Mouse (Mus musculus) adrenal gland, adult 18-20 months (tissue): ENCODE data around the gene F11r. TPM values are rescaled to one million over a fixed set of nuclear protein-coding genes. Genes with fewer than 3 reads are reported as not detected.
A peak's percentile ranks its signal among the peaks of the same experiment; 100 is the strongest.
"Not testable (repeated sequence)": the region's sequence is repeated elsewhere in the genome, so short reads cannot be mapped to it uniquely, and the experiment has no call there.

Experiments used
- DNase-seq, 2 experiments: peaks; one replicate each; pipeline ENCODE4 v3.0.0; 2021 to 2022; ENCODE audit warnings: low spot score in 2 of 2
- total RNA-seq, 2 experiments: library from RNA; stranded (reverse); gene quantifications; 1 replicate in 1 of 2; 2 replicates in 1 of 2; pipeline ENCODE4 v1.2.3; 2021

The F11r gene
- total RNA-seq, 2 experiments from 2014 or later = 29.3 to 36.4 TPM

DNA sequence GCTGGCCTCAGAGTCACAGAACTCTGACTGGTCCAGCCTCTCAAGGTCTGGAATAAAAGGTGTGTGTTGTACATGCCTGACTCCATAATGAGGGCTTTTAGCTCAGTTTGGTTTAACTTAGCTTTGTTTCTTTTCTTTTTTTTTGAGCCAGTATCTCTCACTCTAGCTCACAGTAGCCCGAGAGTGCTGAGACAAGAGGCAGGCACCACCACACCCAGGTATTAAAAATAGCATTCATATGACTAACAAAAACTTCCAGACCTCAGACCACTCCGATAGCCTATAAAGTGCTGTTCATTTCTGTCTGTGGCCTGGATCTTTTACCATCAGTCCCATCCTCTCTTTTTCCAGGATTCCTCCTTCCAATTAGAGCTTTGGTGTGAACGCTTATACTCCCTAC lies 32.3 kb downstream of the F11r start:
- no peak for DNase-seq

GRCm38 (mm10) chr1:171470371-171470871 lies 33.1 kb downstream of the F11r start:
- DNase-seq = peak; percentile 62 to 66

DNA sequence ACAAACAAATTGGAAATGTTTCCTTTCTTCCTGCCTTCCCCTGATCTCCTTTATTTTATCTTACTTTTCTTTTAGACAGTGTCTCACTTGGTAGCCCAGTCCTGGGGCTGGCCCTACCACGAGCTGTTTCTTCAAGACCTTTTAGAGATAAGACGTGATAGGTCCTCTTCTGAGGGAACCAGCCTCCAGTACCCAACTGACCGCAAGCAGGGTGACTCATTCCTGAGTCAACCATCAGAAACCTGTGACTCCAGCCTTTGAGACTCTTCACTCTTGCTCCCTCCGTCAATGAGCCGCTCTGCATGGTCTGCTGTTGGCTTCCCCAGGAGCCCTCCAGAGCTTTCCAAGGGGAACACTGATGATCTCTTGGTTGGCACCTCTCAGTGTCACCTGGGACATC lies 33.6 kb downstream of the F11r start:
- DNase-seq = peak in 1 of 2 experiments; percentile 26

GRCm38 (mm10) chr1:171471452-171471851 lies 34.1 kb downstream of the F11r start:
- DNase-seq = no peak

- DNase-seq = not testable (repeated sequence)
Observed at GRCm38 (mm10) chr1:171471941-171472340, 34.6 kb downstream of the F11r start.

- DNase-seq = no peak
Observed at GRCm38 (mm10) chr1:171473506-171473905, 36.2 kb downstream of the F11r start.

DNA sequence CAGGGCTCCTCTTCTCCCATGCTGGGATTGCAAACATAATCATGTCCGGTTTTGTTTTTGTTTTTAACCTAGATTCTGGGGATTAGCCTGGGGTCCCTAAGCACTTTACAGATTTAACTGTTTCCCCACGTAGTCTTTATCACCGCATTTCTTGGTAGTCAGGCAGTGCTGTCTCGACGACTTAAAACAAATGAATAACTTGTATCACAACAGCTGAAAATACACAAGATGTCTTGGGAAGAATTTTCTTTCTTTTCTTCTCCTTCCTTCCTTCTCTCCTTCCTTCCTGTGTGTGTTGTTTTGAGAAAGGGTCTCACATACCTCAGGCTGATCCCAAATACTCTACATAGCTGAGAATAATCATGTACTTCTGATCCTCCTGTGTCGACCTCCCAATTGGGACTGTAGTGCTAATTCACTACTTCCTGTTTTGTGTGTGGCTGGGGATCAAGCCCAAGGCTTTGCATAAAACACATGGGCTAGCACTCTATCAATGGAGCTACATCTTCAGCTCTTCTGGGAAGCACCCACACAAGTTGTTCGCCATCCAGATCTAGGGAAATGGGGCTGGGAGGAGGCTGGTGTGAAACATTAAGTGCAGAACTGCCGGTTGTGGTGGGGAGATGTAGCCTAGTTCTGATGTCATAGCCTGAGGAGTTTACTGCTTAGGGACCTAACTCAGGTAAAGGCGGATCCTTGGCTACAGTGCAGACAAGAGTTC lies 36.7 kb downstream of the F11r start:
- no peak for DNase-seq

DNA sequence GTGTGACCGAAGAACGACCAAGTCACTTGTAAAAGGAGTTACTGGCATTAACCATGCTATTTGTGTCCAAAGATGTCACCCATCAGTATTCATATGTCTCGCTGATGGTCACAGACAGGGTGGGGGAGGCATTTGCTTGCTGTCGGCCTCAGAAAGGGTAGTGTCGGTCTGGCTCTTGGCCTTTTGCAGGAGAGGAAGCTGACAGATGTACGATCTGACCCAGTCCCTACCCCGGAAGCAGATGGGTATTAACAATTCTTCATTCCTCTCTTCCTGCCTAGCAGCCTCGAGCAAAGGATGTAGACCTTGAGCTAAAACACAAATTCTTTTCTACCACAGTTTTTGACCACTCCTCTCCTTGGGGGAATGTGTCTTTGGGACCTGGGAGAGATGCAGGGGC lies 39.8 kb downstream of the F11r start:
- no peak for DNase-seq

DNA sequence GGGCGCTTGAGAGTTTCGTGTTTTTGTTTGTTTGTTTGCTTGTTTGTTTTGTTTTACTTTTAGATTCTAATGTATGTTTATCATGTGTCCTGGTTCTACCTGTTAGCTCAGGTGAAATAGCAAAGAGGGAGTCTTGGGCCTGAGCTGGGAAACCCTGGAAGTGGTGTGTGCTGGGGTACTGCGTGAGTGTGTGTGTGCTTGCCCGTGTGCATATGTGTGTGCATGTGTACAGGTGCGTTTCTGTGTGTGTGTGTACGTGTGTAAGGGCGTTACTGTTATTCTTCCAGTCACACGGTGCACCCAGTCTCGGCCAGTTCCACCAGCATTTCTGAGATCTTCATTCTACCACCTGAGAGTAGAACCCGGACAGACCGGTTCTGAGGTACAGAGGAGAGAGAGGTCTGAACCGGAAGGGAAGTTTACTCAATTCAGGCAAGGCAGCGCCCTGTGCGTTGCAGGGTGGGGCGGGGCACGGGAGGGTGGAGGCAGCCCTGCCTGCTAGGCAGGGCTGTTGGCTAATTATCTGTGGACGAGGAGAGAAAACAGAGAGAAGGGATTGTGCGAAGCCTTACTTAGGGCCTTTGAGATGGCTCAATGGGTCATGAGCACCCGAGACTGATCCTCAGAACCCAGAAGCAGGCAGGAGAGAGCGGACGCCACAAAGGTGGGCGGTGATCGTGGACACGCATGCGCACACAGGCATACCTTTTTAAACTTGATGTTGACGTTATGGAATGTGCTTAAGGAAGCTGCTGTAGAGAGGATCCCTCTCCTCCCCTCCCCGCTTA lies 40.6 kb downstream of the F11r start:
- peak in 1 of 2 experiments; percentile 15 for DNase-seq

DNA sequence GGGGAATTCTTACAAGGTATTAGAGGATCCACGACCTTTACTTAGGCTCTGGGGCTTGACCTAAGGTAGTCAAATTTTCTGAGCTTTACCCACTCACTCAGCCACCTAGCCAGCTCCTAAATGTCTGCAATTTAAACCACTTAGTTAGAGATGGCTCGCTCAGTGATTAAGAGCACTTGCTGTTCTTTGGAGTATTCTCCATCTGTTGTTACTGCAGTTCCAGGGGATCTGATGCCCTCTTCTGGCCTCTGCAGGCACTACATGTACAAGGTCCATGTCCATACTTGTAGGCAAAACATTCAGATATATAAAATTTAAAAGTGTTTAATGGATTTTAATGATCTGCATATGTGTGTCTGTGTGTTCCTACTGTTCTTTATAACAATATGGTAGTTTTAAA lies 41.6 kb downstream of the F11r start:
- peak; percentile 67 to 77 for DNase-seq

GRCm38 (mm10) chr1:171494241-171494640 lies 56.9 kb downstream of the F11r start:
- no peak for DNase-seq

GRCm38 (mm10) chr1:171495371-171495770 lies 58.0 kb downstream of the F11r start:
- no peak for DNase-seq

GRCm38 (mm10) chr1:171499856-171500255 lies 62.5 kb downstream of the F11r start:
- DNase-seq = no peak

GRCm38 (mm10) chr1:171501016-171501610 lies 63.8 kb downstream of the F11r start:
- DNase-seq = no peak

DNA sequence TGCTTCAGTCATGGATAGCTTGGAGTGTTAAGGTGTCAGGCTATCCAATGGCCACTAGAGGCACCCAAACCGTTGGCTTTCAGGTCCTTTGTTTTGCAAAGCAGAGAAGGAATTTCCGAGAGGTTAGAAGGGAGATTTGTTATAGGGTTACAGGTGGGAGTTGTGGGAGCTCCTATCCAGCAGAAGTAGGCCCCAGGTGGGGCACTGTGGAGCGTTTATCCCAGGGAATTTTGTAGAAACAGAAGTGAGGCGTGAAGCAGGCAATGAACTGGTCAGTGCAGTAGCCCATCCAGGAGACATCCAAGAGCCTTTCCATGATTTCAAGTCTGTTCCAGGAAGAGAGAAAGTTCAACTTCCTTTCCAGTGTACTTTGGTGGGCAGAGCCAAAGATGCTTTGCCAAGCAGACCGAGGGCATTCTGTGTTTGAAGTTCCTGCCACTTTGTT lies 64.3 kb downstream of the F11r start:
- DNase-seq = no peak

DNA sequence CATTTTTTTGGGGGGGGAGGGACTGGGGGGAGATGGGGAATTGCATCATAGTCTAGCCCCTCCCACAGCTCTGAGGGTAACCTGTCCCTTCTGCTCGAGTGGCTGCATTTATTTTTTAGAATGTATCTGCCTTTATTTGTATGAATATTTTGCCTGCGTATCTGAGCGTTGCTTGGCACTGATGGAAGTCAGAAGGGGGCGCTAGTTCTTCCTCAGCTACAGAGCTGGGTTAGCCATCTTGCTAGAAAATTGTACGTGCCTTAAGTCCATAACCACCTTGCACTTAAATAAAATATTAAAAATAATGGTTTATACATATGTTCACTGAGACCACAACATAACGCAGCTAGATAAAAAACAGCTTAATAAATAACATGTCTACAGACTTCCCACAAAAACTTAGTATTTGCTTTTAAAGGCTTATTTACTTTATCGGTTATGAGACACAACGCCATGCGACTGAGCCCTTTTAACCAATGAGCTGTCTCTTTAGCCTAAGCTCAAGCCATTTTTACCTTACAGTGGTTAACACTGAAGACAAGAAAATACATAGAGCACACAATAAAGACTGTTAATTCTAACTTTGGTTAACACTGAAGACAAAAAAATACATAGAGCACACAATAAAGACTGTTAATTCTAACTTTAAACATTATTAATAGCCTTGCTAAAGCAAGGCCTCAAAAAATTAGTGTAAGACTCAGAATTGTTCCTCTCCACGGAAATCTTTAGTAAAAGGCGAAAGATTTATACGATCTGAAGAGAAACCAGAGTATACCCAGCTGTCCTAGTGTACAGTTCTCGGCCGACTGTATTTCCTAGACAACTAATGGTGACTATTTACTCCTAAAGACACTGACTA lies 65.3 kb downstream of the F11r start:
- no peak for DNase-seq

DNA sequence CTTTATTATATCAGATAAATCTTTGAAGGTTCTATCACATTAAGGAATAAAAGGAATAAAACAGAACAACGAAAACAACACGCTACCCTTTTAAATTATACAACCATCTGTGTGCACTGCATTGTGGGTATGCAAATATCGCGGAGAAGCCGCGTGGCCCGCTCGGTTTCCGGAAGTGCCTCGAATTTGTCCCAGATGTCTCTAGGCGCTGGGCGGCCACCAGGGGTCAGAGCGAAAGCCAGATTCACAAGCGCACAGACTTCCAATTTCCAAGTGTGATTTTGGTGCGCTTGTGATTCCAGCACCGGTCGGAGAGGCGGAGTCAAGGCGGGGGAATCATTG lies 65.9 kb downstream of the F11r start, which contains the start of gene Alyref2:
Gene Alyref2 (plus strand): TSS at position 229 of the 342 bp plus-strand sequence.
- DNase-seq = peak; percentile 91 to 92

GRCm38 (mm10) chr1:171503592-171504291 lies 66.4 kb downstream of the F11r start:
- peak; percentile 70 to 75 for DNase-seq

DNA sequence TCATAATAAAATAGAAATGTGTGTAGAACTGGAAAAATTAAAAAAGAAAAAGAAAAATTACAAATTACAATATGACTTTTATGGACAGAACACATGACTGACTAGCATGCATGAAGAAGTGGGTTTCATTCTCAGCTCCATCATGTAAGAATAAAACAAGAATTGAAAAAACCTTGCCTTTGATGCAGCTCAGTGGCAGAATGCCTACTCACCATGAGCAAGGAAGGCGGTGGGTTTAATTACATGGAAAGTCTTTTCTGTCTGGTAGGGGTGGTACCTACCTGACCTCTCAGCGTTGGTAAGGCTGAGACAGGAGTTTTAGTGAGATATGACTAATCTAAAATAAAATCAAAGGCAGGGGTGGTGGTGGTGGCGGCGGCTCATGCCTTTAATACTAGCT lies 67.3 kb downstream of the F11r start:
- DNase-seq = no peak

DNA sequence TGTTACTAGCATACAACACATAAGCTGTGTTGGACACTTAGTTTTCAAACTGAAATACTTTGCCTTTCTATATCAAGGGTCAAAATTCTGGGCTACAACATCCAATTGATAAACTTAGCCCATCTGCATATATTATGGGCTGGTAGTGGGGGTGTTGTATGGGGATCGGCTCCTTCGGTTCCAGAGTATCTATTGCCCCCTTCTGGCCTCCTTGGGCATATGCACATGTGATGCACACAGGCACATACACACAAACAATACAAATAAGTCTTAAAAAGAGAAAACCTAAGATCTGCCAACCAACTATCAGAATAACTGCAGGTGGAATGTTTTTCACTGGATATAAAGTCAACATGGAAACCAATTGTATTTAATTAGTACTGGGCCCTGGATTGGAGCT lies 75.9 kb downstream of the F11r start:
- DNase-seq = no peak
